Mouse (Mus musculus) megakaryocyte, embryonic 14.5 days (primary cell): Measurements from ENCODE around the gene Coro2a. TPM values are rescaled to one million over a fixed set of nuclear protein-coding genes. Genes with fewer than 3 reads are reported as not detected.
"Not testable (repeated sequence)": the region's sequence is repeated elsewhere in the genome, so short reads cannot be mapped to it uniquely, and the experiment has no call there.

Experiments used
- H3K27me3 ChIP-seq: replicated peaks from 2 replicates; pipeline ENCODE3; 2012; ENCODE audit warnings: inconsistent platforms
- H3K36me3 ChIP-seq: replicated peaks from 2 replicates; pipeline ENCODE3; 2012; ENCODE audit warnings: low read length, inconsistent platforms, mixed read lengths
- H3K4me1 ChIP-seq: 2 replicates; pipeline ENCODE4 v1.6.1; 2012; ENCODE audit warnings: inconsistent platforms
- H3K4me3 ChIP-seq: replicated peaks from 2 replicates; pipeline ENCODE3; 2012; ENCODE audit warnings: moderate library complexity, mild to moderate bottlenecking, inconsistent platforms
- H3K9me3 ChIP-seq: 2 replicates; pipeline ENCODE4 v1.6.1; 2012; ENCODE audit warnings: inconsistent platforms
- FLI1 ChIP-seq: IDR thresholded peaks from 2 replicates; pipeline ENCODE4 v1.6.1; 2012; ENCODE audit warnings: low read length, inconsistent platforms, mixed read lengths
- GATA1 ChIP-seq: IDR thresholded peaks from 3 replicates; pipeline ENCODE4 v1.6.1; 2012; ENCODE audit warnings: mixed read lengths, low read length, inconsistent platforms, borderline replicate concordance
- polyA plus RNA-seq: library from polyadenylated mRNA; stranded (reverse); fragments of >175 nt; gene quantifications from 2 replicates; pipeline ENCODE4 v1.2.3, GENCODE M21; 2012; ENCODE audit warnings: low replicate concordance; ENCODE audit not compliant: insufficient read depth

The Coro2a gene
- polyA plus RNA-seq, 1 experiment, result 31.3 TPM

DNA sequence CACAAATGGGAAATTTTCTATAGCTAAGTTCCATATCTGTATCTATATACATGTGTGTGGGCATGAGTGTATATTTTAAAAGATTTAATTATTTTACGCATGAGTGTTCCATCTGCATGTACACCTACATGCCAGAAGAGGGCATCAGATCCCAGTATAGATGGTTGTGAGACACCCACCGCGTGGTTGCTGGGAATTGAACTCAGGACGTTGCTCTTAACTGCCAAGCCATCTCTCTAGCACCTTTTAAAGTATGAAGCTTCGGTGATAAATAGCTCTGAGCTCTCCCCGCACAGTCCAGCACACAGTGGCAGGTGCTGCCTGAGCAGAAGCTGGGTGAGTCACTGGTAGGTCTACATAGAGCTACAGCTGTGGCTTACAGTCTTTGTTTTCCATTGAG is 15.4 kb upstream of the Coro2a start:
- H3K36me3 ChIP-seq, result peaks cover 96% of the 10 kb centered on the region
- TF ChIP-seq FLI1, result no peak
- H3K9me3 ChIP-seq, result no peaks in the 10 kb centered on the region
- no peaks in the 10 kb centered on the region for H3K27me3 ChIP-seq
- H3K4me1 ChIP-seq, result peaks cover 72% of the 10 kb centered on the region
- no peak overlapping the region for H3K4me3 ChIP-seq

DNA sequence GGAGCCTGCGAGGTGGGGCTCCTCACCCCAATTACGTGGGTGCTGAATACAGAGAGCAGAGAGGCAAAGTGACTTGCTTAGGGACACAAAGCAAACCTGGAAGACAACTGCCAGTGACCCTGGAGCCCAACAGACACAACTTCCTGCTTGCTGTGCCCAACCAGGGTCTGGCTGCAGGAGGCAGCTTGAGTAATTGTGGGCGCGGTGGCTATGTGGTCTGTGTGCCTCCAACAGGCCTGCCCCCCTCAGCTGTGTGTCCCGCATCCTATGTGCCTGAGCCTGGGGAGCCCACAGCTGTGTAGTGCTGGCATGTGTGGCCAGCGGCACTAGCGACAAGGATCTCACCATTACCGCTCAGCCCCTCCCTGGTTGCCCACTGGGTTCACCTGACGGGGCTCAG is 12.6 kb upstream of the Coro2a start:
- peaks cover 91% of the 10 kb centered on the region for H3K36me3 ChIP-seq
- H3K9me3 ChIP-seq, result no peaks in the 10 kb centered on the region
- no peaks in the 10 kb centered on the region for H3K27me3 ChIP-seq
- peaks cover 60% of the 10 kb centered on the region for H3K4me1 ChIP-seq
- peak overlapping the region; percentile 57 for H3K4me3 ChIP-seq
- TF ChIP-seq GATA1 (no peak), FLI1 (no peak)

DNA sequence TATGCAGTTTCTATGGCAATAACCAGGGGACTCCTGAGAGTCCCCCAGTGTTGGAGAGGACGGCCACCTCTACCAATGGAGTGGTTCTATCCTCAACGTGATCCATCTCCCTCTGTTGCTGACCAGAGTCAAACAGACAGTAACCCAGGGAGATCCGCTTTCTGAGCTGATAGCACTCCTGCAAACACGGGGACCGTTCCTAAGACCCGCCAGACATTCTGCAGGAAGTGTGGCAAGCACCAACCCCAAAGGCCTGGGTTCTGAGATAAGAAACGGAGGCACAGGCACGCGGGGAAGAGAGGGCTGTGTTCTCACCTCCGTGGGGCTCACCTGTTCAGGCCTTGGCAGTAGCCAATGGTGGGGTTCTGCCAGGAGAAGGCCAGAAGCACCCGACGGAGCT is 11.6 kb upstream of the Coro2a start:
- Histone ChIP-seq H3K4me1 (peaks cover 58% of the 10 kb centered on the region), H3K9me3 (no peaks in the 10 kb centered on the region), H3K36me3 (peaks cover 91% of the 10 kb centered on the region), H3K4me3 (no peak overlapping the region), H3K27me3 (no peaks in the 10 kb centered on the region)
- TF ChIP-seq GATA1 (no peak), FLI1 (no peak)

DNA sequence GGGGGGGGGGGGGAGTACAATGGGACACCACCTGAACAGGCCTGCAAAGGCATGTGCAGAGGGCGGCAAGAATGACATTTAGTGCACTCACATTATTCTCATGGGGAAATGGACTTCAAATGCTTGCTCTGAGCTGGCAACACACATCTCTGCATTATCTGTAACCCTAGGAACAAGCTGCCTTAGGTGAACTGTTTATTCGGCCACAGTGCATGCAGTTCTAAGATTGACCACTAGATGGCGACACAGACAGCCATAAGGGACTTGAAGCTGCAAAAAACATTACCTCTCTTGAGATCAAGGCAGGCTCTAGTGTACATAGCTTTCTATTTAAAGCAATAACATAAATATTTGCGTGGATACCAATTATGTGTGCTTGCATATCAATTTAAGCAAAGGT is 9.2 kb upstream of the Coro2a start:
- TF ChIP-seq GATA1 (no peak), FLI1 (no peak)
- peaks cover 59% of the 10 kb centered on the region for H3K4me1 ChIP-seq
- peaks cover 92% of the 10 kb centered on the region for H3K36me3 ChIP-seq
- H3K4me3 ChIP-seq, result no peak overlapping the region
- H3K9me3 ChIP-seq, result no peaks in the 10 kb centered on the region
- H3K27me3 ChIP-seq, result no peaks in the 10 kb centered on the region

DNA sequence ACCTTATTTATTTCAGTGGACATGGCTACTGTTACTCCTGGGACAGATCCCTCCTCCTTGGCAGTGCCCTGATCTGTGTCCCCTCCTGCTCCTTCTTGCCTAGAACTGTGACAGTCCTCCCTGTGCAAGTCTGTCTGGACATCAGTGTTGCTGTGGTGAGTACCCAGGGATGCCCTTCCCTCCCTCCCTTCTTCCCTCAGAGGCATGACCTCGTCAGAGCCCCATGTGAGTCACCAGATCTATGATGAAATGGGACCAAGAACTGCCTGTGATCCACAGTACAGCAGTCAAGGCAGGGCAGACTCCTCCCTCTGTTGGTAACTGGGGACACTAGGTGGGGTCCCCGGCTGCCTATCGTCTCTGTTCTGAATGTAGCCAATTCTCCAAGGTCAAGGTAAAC is 5.6 kb upstream of the Coro2a start:
- TF ChIP-seq GATA1 (no peak), FLI1 (no peak)
- peaks cover 42% of the 10 kb centered on the region for H3K4me1 ChIP-seq
- H3K36me3 ChIP-seq, result peaks cover 80% of the 10 kb centered on the region
- no peaks in the 10 kb centered on the region for H3K27me3 ChIP-seq
- no peaks in the 10 kb centered on the region for H3K9me3 ChIP-seq
- peak overlapping the region; percentile 59 for H3K4me3 ChIP-seq

DNA sequence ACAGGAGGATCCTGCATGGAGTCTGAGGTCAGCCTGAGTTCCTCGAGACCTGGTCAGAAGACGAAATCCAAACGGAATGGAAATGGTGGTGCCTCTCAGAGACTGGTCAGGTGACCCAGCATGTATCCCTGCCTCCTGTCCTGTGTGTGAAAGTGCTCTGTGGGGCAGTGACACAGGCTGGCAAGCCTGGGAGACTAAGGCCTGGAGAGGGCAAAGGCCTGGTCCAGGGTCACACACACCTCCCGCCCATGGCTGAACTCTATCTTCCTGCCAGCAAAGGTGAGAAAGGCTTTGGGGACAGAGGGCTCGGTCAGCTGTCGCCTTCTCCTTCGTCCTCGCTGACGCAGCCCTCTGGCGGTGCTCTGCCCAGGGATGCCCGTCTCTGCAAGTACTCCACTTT is 3.4 kb upstream of the Coro2a start:
- Histone ChIP-seq H3K4me1 (peaks cover 54% of the 10 kb centered on the region), H3K9me3 (no peaks in the 10 kb centered on the region), H3K4me3 (no peak overlapping the region), H3K27me3 (peaks cover 12% of the 10 kb centered on the region), H3K36me3 (peaks cover 64% of the 10 kb centered on the region)
- TF ChIP-seq FLI1 (no peak), GATA1 (no peak)

DNA sequence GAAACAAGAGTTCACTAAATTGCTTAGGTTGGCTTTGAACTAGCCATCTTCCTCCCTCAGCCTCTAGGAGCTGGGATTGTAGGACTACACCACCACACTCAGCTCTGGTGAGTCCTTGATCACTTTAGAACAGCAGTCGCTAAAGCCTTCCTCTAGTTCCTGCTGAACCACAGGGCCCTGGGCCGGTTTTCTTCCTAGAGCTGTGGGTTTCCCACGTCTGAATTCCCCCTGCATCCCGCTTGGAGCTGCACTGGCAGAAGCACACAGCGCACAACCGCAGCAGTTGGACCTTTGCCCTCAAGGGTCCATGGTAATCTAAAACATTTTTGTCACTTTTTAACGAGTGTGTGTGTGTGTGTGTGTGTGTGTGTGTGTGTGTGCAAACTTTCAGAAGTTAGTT is 702 bp upstream of the Coro2a start:
- Histone ChIP-seq H3K27me3 (peaks cover 19% of the 10 kb centered on the region), H3K4me1 (peaks cover 61% of the 10 kb centered on the region), H3K4me3 (peak overlapping the region; percentile 42), H3K36me3 (peaks cover 39% of the 10 kb centered on the region), H3K9me3 (no peaks in the 10 kb centered on the region)
- no peak for TF ChIP-seq GATA1
- no peak for TF ChIP-seq FLI1

DNA sequence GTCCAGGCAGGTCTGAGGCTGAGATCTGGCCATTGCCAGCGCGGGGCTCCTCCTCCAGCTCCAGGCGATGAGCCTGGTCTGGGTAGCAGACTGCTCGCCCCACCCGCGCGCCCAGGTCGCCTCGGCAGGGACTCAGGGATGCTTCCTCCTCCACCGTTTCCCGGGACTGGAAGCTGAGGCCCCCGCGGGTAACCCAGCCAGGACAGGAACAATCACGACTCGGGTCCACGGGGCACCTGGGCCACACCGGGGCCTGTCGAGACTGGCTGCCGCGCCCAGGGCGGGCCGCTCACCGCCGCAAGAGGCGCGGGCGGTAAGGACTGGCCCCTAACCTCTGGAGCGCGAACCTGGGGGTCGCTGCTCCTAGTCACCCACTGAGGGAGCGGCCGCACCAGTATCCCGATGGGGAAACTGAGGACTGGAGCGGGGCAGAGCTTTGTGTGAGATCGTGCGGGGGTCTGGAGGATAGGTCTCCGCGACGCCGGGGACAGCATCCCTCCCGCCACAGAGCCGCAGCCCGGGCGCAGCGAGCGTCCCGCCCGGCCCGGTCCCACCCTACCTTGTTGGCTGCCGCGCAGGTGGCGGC is 651 bp downstream of the Coro2a start:
- Histone ChIP-seq H3K4me3 (peak overlapping the region; percentile 94), H3K27me3 (peaks cover 19% of the 10 kb centered on the region), H3K4me1 (peaks cover 64% of the 10 kb centered on the region), H3K36me3 (peaks cover 25% of the 10 kb centered on the region), H3K9me3 (no peaks in the 10 kb centered on the region)
- no peak for TF ChIP-seq GATA1
- no peak for TF ChIP-seq FLI1

DNA sequence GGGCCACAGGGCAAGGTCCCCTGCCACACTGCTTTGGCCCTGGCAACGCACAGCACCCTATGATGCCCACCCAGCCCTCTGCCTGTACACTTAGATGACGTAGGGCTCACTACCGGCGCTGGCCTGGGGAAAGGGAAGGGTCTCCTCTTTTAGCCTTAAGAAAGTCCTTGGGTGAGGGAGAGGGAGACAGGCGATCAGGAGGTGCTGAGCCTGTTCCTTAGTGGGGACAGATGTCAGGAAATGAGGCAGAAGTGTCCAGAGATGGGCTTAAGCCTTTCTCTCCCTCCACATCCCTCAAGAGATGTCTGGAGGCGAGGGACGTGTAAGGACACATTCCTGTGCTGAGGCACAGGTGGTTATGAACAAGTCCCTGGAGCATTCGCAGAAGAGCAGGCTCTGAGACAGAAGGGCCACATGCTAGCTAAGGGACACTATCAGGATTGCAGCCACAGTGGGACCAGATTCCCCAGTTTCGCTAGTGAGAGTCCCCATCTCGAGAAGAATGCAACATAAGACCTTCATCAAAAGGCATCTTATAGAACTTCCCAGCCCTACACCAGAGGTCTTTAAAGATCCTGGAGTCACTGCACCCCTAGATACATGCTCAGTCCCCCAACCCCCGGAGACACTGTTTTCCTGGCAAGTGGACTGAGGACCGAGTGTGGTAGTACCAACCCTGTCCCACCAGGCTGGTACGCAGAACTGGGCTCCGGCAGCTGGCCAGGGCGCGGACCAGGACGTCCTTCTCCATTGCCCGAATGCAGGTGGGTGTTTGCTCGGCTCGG is 1.3 kb downstream of the Coro2a start:
- H3K9me3 ChIP-seq, result no peaks in the 10 kb centered on the region
- TF ChIP-seq FLI1 (no peak), GATA1 (no peak)
- peaks cover 18% of the 10 kb centered on the region for H3K36me3 ChIP-seq
- peaks cover 19% of the 10 kb centered on the region for H3K27me3 ChIP-seq
- peaks cover 71% of the 10 kb centered on the region for H3K4me1 ChIP-seq
- H3K4me3 ChIP-seq, result peak overlapping the region; percentile 94

DNA sequence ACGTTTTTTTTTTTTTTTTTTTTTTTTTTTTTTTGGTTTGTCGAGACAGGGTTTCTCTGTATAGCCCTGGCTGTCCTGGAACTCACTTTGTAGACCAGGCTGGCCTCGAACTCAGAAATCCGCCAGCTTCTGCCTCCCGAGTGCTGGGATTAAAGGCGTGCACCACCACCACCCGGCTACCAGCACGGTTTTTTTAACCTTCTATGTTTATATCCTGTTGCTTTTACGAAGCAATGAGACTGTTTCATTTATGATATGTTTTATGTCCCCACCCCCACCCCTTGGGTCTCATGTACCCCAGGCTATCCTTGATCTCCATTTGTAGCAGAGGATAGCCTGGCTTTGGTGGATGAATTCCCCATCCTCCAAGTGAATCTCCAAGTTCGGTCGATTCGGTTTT is 2.4 kb downstream of the Coro2a start:
- H3K36me3 ChIP-seq, H3K9me3 ChIP-seq, H3K4me3 ChIP-seq: not testable (repeated sequence)
- Histone ChIP-seq H3K27me3 (peaks cover 19% of the 10 kb centered on the region), H3K4me1 (peaks cover 73% of the 10 kb centered on the region)
